Mouse (Mus musculus) ES-Bruce4 (cell line): ENCODE data around the gene Il27. TPM values are rescaled to one million over a fixed set of nuclear protein-coding genes. Genes with fewer than 3 reads are reported as not detected.

Experiments
- H3K27ac ChIP-seq: 2 replicates; pipeline ENCODE4 v1.5.1; 2012; ENCODE audit warnings: low read length, inconsistent platforms; ENCODE audit not compliant: insufficient read depth
- H3K27me3 ChIP-seq: 2 replicates; pipeline ENCODE4 v1.6.1; 2012; ENCODE audit warnings: mild to moderate bottlenecking, low read length, inconsistent platforms; ENCODE audit not compliant: control insufficient read depth, poor library complexity, insufficient read depth, severe bottlenecking
- H3K36me3 ChIP-seq: 2 replicates; pipeline ENCODE4 v1.6.1; 2012; ENCODE audit warnings: inconsistent platforms, mild to moderate bottlenecking, low read length, moderate library complexity; ENCODE audit not compliant: control insufficient read depth, poor library complexity, insufficient read depth, severe bottlenecking
- H3K4me1 ChIP-seq: one replicate; pipeline ENCODE4 v1.8.1; 2011; ENCODE audit warnings: low read length; ENCODE audit not compliant: control insufficient read depth, insufficient read depth
- H3K4me3 ChIP-seq: 2 replicates; pipeline ENCODE4 v1.5.1; 2011; ENCODE audit warnings: low read depth, mild to moderate bottlenecking, low read length
- H3K9ac ChIP-seq: 2 replicates; pipeline ENCODE4 v1.6.1; 2012; ENCODE audit warnings: low read depth, mild to moderate bottlenecking, inconsistent platforms; ENCODE audit not compliant: poor library complexity, severe bottlenecking
- H3K9me3 ChIP-seq: replicated peaks from 2 replicates; pipeline ENCODE4 v1.6.1; 2012; ENCODE audit warnings: mild to moderate bottlenecking, low read length, inconsistent platforms; ENCODE audit not compliant: control insufficient read depth, poor library complexity, insufficient read depth, severe bottlenecking
- CTCF ChIP-seq: IDR thresholded peaks from one replicate; pipeline ENCODE4 v1.8.1; 2011; ENCODE audit warnings: low read depth, low read length
- EP300 ChIP-seq: IDR thresholded peaks from 2 replicates; pipeline ENCODE4 v1.6.1; 2011; ENCODE audit warnings: low read depth, low read length; ENCODE audit not compliant: insufficient read depth
- POLR2A ChIP-seq: IDR thresholded peaks from one replicate; pipeline ENCODE4 v1.8.1; 2011; ENCODE audit warnings: low read length; ENCODE audit not compliant: insufficient read depth
- polyA plus RNA-seq: library from polyadenylated mRNA; stranded (reverse); fragments of >200 nt; gene quantifications from 2 replicates; pipeline ENCODE4 v1.2.4, GENCODE M21; 2011; ENCODE audit warnings: low read depth; ENCODE audit not compliant: missing spikeins, insufficient read depth, insufficient read length

The Il27 gene
- polyA plus RNA-seq, 1 experiment: not detected

GRCm38 (mm10) chr7:126632478-126632877, 37.7 kb upstream of the Il27 start:
- H3K4me3 ChIP-seq: no peak overlapping the region
- H3K4me1 ChIP-seq: peaks cover 2% of the 10 kb centered on the region
- no peak overlapping the region for H3K27ac ChIP-seq
- H3K9me3 ChIP-seq: no peaks in the 10 kb centered on the region
- no peaks in the 10 kb centered on the region for H3K36me3 ChIP-seq
- no peaks in the 10 kb centered on the region for H3K27me3 ChIP-seq
- no peak for TF ChIP-seq EP300
- no peak for TF ChIP-seq CTCF
- no peak for TF ChIP-seq POLR2A
- H3K9ac ChIP-seq: no peak overlapping the region

GRCm38 (mm10) chr7:126630824-126631518, 36.2 kb upstream of the Il27 start, which contains the start of gene Nupr1:
Gene Nupr1 (minus strand): TSS chr7:126630861.
- Histone ChIP-seq H3K36me3 (no peaks in the 10 kb centered on the region), H3K27ac (no peak within 1 kb of the TSS), H3K27me3 (no peaks in the 10 kb centered on the region), H3K4me3 (no peak within 1 kb of the TSS), H3K4me1 (peaks cover 2% of the 10 kb centered on the region), H3K9ac (no peak within 1 kb of the TSS), H3K9me3 (no peaks in the 10 kb centered on the region)
- no peak for TF ChIP-seq POLR2A
- TF ChIP-seq CTCF: no peak
- no peak for TF ChIP-seq EP300

- no peak overlapping the region for H3K27ac ChIP-seq
- peaks cover 2% of the 10 kb centered on the region for H3K4me1 ChIP-seq
- no peaks in the 10 kb centered on the region for H3K9me3 ChIP-seq
- no peaks in the 10 kb centered on the region for H3K36me3 ChIP-seq
- no peak overlapping the region for H3K4me3 ChIP-seq
- TF ChIP-seq EP300: no peak
- no peak for TF ChIP-seq POLR2A
- no peak for TF ChIP-seq CTCF
- no peaks in the 10 kb centered on the region for H3K27me3 ChIP-seq
- no peak overlapping the region for H3K9ac ChIP-seq
Observed at GRCm38 (mm10) chr7:126629915-126630314, 35.2 kb upstream of the Il27 start.

GRCm38 (mm10) chr7:126628111-126628510, 33.4 kb upstream of the Il27 start:
- TF ChIP-seq EP300: no peak
- no peak for TF ChIP-seq POLR2A
- TF ChIP-seq CTCF: no peak
- H3K27me3 ChIP-seq: no peaks in the 10 kb centered on the region
- H3K27ac ChIP-seq: no peak overlapping the region
- 0 out of 2 replicates have a peak, but pooled peaks cover 2% of the 10 kb centered on the region for H3K36me3 ChIP-seq
- no peak overlapping the region for H3K4me3 ChIP-seq
- peaks cover 2% of the 10 kb centered on the region for H3K4me1 ChIP-seq
- no peaks in the 10 kb centered on the region for H3K9me3 ChIP-seq
- no peak overlapping the region for H3K9ac ChIP-seq

- Histone ChIP-seq H3K9me3 (no peaks in the 10 kb centered on the region), H3K36me3 (0 out of 2 replicates have a peak, but pooled peaks cover 2% of the 10 kb centered on the region), H3K27ac (peak overlapping the region; percentile 28; the same call in 1 of the 2 replicates), H3K4me3 (no peak overlapping the region), H3K27me3 (no peaks in the 10 kb centered on the region), H3K9ac (peak overlapping the region; percentile 54; the same call in 1 of the 2 replicates), H3K4me1 (no peaks in the 10 kb centered on the region)
- TF ChIP-seq POLR2A (no peak), EP300 (no peak), CTCF (no peak)
Observed at GRCm38 (mm10) chr7:126625807-126626600, 31.3 kb upstream of the Il27 start.

GRCm38 (mm10) chr7:126625369-126625768, 30.6 kb upstream of the Il27 start:
- Histone ChIP-seq H3K36me3 (0 out of 2 replicates have a peak, but pooled peaks cover 2% of the 10 kb centered on the region), H3K9ac (peak overlapping the region; percentile 54), H3K4me1 (no peaks in the 10 kb centered on the region), H3K27ac (peak overlapping the region; percentile 28; the same call in 1 of the 2 replicates), H3K4me3 (peak overlapping the region; percentile 57), H3K9me3 (no peaks in the 10 kb centered on the region), H3K27me3 (no peaks in the 10 kb centered on the region)
- TF ChIP-seq EP300 (peak; percentile 67; the same call in 1 of the 2 replicates), POLR2A (peak; percentile 44), CTCF (no peak)
